Mouse (Mus musculus) liver, embryonic 14.5 days (tissue): ENCODE results near the gene Rel.

ENCODE experiments used
- CTCF ChIP-seq: IDR thresholded peaks from 2 replicates; pipeline ENCODE4 v1.5.1; 2016; ENCODE audit warnings: antibody characterized with exemption, low read depth, control low read depth
- EP300 ChIP-seq: IDR thresholded peaks from 2 replicates; pipeline ENCODE4 v1.6.1; 2016; ENCODE audit warnings: antibody characterized with exemption, low read depth

GRCm38 (mm10) chr11:23712299-23712698 lies 58.5 kb downstream of the Rel start:
- TF ChIP-seq CTCF (no peak), EP300 (no peak)
